Mouse (Mus musculus): ENCODE data around the gene Acvr1c.

Acvr1c gene

DNA sequence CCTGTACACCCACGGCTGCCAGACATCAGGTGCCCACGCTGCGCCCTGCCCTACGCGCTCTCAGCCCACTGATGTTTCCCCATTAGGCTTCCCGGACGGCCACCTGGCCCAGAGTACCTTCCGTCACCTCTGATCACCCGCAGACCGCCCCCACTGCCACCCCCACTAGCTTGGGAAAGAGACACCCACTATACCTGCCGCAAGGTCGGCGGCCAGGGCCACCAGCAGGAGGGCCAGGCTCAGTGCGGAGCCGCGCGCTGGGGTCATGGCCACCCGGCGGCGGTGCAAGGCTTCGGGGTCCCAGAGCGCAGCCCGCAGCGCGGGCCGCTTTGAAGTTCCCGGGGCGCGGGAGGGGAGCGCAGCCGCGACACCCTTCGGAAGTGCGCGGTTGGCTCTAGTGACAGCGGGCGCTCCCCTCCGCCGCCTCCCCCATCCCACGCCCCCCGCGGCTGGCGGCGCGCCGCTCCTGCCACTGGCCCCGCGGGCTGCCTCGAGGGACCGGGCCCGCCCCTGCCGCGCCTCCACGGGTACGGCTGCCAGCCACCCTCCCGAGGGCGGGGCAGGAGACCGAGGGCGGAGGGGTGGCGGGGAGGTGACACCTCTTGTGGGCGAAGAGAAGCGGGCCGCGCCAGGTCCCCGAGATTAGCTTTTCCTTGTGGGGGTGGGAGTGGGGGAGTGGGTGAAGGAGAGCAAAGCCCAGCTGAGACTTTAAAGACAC is at the start of gene Acvr1c:
Gene Acvr1c (minus strand): TSS at position 482 of the 718 bp plus-strand sequence.
- peak; percentile 18 to 31 for DNase-seq

DNA sequence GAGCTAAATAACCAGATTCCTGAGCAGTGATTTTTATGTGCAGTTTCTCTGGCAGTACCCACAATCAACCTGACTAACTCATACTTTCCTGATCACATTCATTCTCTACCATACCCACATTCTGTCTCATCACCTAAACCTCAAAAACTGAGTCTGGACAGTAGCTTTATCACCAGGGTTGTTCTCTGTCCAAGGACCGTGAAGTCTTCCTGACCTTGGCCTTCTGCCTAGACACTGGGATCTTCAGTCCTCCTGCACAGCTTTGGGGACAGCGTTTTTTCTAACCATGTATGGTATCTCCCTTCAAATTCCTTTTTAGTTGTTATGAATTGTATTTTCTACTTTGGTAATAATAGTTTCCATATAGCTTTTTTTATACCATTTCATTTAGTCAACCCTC is 45.8 kb upstream of the Acvr1c start:
- DNase-seq = no peak

DNA sequence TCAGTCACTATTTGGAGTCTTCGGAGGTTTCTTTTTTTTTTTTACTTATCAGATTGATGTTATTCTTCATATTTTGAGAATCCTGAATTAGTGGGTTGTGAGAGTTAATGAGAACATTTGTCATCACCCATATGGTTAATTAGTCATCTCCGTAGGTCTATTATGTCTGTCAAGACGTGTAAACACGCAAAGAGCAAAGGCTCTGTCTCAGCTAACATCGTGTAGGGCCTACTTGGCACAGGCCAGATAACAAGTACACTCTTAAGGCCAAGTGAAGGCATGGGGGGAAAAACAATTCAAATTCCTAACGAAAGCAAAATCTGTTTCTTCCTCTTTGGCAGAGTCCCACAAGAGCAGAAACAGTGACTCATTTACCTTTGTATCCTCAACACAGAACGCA is 30.9 kb upstream of the Acvr1c start:
- DNase-seq = no peak

- DNase-seq = no peak
These were observed 22.3 kb upstream of the Acvr1c start for GRCm38 (mm10) chr2:58380020-58380419.

DNA sequence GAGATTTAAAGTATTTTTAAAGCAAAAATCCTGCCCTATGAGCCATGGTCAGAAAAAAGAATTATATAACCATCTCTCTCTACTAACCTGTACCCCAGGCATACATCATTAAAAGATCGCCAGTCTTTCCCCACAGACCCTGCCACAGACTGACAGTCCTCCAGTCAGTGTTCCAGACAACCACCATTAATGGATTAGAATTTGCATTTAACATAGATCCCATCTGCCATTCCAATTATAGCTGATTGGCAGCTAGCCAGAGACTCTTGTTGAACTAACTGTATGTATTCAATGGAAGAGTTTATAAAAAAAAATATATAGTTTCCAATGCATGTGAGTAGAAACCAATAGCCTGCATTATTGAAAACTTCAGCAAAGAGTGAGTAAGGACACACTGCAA is 21.8 kb upstream of the Acvr1c start:
- no peak for DNase-seq

DNA sequence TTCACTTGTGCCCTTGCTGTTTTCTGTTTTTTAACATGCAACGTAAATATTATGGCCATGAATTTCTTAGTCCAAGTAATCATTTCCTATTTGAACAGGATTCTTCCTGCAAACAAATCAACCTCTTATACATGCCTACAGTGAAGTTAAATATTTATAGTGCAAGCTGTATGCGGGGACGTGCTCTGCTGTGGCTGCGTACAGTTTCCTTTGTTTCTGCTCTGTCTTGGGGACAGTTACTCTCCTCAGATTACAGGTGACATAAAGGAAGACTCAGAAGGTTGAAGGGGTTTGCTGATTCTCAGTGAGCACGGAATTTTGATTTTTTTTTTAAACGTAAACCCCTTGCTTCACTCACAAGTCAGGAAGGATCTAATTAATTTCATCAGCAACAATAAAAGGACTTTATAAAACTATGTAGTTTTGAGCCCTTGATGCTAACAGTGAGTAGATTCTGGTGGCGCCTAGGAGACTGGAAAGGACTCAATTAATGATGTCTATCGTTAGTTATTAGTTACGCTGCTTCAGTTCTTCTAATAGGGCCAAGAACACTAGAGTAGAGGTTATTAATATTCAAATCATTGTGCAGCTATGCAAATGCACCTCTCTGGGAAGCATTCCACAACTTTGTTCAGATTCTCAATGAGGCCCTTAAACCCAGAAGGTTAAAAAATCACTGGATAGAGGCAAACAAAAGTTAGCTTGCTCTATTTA is 19.9 kb upstream of the Acvr1c start:
- no peak for DNase-seq

DNA sequence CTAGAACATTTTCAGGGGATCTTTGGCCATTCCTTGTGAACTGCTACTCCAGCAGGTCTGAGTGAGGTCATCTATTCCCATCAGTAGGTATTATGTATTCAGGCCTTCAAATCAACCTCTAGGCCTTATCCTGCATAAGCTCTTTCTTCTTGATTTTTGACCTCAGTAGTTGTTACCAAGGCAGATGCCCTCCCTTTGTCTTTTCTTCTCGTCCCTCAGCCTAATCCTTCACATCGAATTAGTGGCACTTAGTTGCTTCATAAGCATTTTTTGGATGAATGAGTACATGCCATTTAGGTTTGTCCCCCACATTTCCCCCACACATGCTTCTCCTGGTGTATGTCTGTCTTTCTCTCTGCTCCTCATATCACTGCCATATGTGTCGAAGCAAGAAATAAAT is 8.5 kb upstream of the Acvr1c start:
- no peak for DNase-seq

DNA sequence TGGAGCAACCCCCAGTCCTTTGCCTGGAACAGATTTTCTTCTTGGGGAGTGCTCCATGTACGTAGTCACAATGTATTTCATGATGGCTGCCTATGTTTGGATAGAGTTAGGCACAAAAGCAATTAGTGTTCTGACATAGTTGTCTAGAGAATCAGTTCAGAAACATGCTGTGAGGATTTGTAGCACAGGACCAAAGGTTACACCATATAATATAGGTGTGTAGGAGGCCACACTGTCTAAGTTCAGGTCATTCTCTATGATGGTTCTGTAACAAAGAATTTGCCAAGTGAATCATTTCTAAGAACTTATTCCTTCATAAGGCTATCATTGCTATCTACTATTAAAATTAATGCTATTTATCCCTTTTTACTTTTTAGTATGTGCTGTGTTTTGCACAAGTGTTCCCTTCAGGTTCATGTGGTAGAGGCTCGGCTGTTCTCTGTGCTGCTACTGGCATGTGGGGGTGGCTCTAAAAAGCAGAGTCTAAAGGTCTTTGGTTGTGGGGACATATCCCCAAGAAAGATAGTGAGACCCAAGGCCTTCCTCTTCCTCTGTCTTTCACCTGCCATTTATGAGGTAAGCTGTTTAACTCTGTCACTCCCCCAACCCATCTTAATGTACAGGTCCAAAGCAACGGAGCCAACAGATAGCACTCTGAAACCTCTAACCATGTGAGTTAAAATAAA is 3.8 kb upstream of the Acvr1c start:
- DNase-seq = no peak

- no peak for DNase-seq
These were observed 401 bp upstream of the Acvr1c start for GRCm38 (mm10) chr2:58358132-58358460.

- DNase-seq = peak in 1 of 2 experiments; percentile 8
These were observed 654 bp downstream of the Acvr1c start for GRCm38 (mm10) chr2:58357068-58357413.

DNA sequence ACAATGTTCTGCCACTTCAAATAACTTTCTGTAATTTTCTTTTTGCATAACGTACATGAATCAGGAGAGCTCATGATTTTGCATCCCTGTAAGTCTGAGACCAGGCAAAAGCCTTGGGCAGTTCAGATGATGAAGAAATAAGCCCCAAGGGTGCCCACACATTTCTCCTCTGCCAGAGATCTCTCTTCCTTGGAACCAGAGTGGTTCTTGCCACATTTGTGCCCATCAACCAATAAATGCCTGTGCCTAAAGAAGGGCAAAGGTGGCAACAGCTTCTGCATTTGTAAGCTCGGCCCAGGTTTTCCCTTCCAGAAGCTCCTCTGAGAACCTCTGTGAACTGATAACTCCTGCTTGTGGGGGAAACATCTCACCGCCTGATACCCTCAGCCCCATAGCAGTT is 3.3 kb downstream of the Acvr1c start:
- DNase-seq = no peak

DNA sequence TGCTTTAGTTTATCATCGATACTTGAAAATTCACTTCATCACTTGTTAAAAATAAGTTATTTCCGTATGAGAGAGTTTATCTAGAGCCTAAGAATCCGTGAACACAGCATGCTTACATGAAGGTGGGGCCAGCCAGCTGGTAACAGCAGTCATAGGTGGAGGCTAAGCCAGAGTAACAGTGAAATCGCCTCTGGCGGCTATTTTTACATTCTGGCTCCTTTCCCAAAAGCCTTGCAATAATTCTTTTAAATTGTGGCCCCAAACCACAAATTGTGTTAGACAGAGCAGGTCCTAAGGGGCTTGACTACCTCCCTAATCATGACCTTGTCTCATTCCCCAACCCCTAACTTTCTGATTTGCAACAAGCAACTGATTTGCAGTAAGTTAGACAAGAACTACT is 4.8 kb downstream of the Acvr1c start:
- DNase-seq = no peak

DNA sequence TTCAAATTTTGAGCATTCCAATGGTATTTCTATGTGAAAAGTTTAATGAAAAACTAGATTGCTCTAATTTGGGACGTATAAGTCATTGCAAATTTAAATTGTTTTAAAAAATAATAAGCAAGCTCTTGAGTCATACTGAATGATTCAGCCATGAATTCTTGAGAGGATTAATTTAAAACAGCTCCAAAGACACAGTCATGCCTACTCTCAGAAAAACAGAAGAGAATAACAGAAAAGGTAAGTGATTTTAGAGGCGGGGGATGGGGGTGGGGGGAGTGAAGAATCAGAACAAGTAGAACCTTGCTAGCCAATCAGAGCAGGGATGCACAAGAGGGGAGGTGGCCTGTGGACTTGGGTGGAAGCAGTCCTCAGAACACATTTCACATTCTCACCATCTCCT is 7.0 kb downstream of the Acvr1c start:
- DNase-seq = no peak

- DNase-seq = no peak
These were observed 21.0 kb downstream of the Acvr1c start for GRCm38 (mm10) chr2:58336730-58337129.

DNA sequence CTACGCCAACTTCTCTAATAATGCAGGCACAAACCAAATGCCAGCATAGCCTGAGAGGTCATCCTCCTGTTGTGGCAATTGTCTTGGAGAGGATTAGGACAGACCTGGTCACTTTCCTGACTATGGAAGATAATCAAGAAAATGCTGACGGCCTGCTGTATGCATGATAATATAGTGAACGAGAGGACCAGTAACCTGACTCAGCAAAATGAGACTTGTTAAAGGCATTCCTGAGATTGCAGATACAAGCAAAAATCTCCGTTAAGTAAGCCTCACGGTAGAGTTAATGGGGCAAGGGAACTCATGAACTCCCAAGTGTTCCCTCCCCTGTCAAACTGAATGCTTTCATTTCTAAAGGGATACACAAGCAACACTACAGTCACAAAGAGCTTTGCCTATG is 28.1 kb downstream of the Acvr1c start:
- no peak for DNase-seq

DNA sequence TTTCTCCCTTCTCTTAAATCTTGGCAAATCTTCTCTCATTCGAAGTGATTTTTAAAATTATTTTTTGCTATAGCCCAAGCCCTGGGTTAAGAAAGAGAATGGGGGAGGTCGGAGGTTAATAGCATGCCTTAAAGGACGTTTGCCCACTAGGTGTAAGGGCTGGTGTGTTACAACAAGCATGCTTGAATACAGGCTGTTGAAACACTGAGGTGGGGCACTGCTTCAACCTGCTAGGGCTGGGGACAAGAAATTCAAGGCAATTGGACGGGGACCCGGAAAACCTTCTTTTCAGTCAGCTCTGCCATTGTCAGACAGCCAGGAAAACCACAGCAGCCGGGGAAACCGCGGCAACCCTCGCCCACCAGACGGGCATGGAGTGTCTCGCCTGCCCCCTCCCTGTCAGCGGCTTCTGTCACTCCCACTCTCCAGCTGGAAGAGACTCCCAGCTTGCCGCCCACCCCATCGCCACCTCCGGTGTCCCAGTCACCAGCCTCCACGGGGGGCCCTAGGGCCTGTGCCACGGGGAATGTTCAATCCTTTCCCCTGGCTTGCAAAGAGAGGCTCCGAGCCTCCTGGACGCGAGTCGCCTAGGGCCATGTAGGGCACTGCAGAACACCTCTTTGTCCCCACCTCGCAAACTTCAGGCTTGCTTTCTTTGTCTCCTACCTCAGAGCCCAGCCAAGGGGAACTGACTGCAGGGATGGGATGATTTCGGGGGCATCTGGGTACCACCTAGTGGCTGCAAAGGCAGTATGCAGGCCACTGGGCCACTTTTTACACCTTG is 33.4 kb downstream of the Acvr1c start:
- DNase-seq = peak; percentile 10 to 15

DNA sequence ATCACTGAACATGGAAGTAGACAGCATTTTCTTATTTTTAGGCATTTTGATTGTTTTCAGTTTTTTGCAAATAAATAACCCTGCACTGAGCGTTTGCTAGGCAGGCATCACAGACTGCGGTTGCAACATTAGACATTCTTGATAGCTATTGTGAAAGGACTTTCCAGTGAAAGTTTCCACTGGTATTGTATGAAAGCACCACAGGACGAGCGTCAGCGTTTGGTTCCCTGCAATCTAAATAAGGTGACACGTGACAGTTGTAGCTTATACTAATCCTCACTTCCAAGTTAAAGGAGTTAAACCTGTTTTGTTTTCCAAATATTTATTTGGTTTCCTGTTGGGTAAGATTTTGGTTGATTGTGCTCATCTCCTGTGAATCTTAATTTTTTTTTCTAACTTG is 34.4 kb downstream of the Acvr1c start:
- no peak for DNase-seq

DNA sequence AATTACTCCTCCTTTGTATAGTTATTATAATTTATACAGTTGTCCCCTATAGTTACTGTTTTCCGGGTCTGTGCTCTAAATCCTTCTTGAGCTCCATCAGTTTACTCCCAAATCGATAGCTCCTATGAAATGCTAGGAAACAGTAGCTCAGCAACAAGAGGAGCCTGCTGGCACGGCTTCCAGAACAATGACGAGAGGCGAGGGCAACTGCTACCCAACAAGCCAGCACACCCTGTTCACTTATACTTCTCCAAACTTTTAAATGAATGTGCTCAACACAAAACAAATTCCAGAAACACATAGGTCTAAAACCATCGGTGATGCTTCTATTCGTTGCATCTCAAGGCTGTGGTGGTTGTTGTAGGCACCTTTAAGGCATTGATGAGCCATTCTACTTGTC is 41.5 kb downstream of the Acvr1c start:
- no peak for DNase-seq

DNA sequence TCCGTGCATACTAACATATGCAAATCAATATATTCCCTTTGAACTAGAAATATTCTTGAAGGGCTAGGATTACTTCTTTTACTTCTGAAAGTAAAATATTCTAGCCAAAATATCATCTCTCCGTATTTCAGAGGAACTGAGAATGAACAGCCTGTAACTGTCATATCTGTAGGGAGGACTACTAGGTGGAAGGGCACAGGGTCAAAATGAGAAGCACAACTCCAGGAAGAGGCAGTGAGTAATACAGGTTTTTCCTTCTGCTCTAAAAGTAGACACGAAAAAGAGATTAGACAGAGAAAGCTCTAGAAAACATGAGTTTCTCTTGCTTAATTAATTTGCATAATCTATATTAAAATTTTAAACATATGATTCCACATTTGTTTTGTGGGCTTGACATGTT is 48.0 kb downstream of the Acvr1c start:
- no peak for DNase-seq

DNA sequence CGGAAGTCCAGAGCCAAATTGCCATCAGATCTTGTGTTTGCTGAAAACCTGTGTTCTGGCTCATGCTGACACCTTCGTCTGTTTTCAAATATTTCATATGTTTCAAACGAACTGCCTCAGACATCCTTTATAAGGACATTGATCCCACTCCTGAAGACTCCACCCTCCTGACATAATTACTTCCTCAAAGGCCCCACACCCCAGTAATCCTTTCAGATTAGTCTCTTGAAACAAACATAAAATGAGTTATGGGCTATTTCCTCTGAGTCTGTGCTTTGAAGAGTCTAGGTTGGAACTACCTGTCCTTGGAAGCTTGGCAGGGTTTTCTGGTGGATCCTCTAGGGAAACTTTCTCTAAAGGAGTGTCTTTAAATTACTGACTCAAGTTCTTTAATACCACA is 53.2 kb downstream of the Acvr1c start:
- no peak for DNase-seq

DNA sequence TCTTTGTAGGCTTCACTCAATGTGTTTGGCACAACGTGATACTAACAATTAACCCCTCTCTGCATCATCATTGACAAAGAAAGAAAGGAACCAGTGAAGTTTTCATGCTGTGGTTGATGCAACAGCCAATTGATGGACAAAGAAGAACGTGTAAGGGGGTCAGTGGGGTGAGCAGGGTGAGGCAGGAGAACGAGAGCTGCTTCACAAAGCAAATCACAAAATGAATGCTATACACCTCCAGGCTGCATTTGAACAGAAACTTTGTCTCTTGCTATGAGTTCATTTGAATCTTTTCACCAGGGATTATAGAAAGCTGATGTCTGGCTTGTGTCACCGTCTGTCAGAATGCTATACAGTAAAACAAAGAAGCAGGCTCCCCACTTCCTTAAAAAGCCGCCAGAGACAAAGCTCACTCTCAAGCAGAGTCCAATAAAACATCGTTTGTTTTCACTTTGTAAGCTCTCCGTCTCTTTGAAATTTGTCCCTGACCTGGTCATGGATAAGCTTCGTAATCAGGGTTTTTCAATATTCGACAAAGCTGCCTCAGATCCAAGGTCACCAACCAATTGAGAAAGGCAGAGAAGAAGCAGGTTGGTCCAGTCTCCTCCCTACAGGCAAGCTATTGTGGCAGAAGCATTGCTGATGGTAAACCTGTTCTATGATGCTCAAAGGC is 67.8 kb downstream of the Acvr1c start:
- DNase-seq = no peak

- no peak for DNase-seq
These were observed 68.4 kb downstream of the Acvr1c start for GRCm38 (mm10) chr2:58289331-58289730.

Data from thymus, adult 18-20 months (tissue).